Mouse (Mus musculus): ENCODE measurements at regions not wholly inside any gene's neighbourhood (a gene's known extent, or its start where the extent isn't known, plus 50 kb on each side); places are given as distances from the start of the nearest gene placed in this dataset.

DNA sequence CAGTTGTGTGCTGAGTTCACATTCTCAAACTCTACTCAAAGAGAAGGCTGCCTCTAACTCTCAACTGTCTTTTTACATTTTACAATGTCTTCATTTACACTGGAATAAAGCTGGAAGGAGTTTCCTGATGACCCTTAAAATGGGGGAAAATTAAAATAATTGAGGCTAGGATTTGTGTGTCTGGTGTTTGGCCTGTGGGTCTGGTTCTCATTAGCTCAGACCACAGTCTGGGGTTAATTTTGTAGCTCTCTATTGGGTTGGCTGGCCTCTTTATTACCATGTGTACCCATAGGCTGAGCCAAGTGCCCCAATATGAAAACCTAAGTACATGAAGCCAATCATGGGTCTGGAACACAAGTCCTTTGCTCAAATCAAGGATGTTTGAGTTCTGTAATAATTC lies 128.0 kb upstream of the Sox11 start:
- Histone ChIP-seq H3K4me1 (ENCODE audit: control insufficient read depth, insufficient read depth, low read length) (no peaks in the 10 kb centered on the region; the same call in 1 of the 2 replicates), H3K27ac (ENCODE audit: insufficient read depth, low read length) (no peak overlapping the region), H3K4me3 (ENCODE audit: insufficient read depth, low read length) (no peak overlapping the region)
- no peak for TF ChIP-seq POLR2A (IDR thresholded peaks at IDR 0.05; ENCODE audit: extremely low read depth, insufficient read depth, low read length)
- TF ChIP-seq CTCF (IDR thresholded peaks at IDR 0.05; ENCODE audit: extremely low read depth, insufficient read depth, low read length) = no peak

DNA sequence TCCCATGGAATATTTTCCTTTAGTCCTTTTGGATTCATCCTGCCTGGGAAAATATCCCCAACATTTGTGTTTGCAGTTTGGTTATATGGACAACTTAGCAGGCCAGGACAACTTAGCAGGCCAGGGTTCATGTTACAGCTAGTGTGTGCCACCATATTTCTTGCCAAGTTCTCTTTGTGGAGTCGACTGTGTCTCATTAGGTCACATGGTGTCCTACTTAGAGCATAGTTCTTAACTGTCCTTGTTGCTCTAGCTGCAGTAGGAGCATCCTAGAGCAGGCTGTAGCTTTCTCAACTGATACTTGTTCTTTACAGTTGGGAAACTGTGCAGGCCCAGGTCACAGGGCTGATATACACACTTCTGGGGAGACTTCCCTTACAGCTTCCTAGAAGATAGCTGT lies 126.4 kb upstream of the Sox11 start:
- Histone ChIP-seq H3K4me3 (ENCODE audit: insufficient read depth, low read length) (no peak overlapping the region), H3K27ac (ENCODE audit: insufficient read depth, low read length) (no peak overlapping the region), H3K4me1 (ENCODE audit: control insufficient read depth, insufficient read depth, low read length) (no peaks in the 10 kb centered on the region; the same call in 1 of the 2 replicates)
- no peak for TF ChIP-seq POLR2A (IDR thresholded peaks at IDR 0.05; ENCODE audit: extremely low read depth, insufficient read depth, low read length)
- TF ChIP-seq CTCF (IDR thresholded peaks at IDR 0.05; ENCODE audit: extremely low read depth, insufficient read depth, low read length) = no peak

DNA sequence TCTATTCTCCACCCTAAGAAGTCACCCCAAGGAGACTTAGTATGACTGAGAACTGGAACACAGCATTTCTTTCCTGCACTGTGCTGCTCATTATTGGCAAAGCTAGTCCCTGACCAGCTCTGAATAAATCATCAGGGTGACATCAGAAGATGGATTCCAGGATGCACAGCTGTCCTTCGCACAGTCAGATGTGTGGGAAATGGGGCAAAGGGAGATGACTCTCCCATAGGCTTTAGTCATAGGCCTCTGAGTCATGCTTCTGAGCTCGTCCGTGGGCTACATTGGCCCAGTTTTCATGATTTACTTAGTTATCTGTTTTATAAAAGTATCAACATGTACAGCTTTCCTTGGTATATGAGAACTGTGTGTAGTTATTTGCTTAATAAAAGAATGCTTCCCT lies 125.8 kb upstream of the Sox11 start:
- Histone ChIP-seq H3K27ac (ENCODE audit: insufficient read depth, low read length) (no peak overlapping the region), H3K4me1 (ENCODE audit: control insufficient read depth, insufficient read depth, low read length) (no peaks in the 10 kb centered on the region; the same call in 1 of the 2 replicates), H3K4me3 (ENCODE audit: insufficient read depth, low read length) (no peak overlapping the region)
- TF ChIP-seq CTCF (IDR thresholded peaks at IDR 0.05; ENCODE audit: extremely low read depth, insufficient read depth, low read length) (no peak), POLR2A (IDR thresholded peaks at IDR 0.05; ENCODE audit: extremely low read depth, insufficient read depth, low read length) (no peak)

DNA sequence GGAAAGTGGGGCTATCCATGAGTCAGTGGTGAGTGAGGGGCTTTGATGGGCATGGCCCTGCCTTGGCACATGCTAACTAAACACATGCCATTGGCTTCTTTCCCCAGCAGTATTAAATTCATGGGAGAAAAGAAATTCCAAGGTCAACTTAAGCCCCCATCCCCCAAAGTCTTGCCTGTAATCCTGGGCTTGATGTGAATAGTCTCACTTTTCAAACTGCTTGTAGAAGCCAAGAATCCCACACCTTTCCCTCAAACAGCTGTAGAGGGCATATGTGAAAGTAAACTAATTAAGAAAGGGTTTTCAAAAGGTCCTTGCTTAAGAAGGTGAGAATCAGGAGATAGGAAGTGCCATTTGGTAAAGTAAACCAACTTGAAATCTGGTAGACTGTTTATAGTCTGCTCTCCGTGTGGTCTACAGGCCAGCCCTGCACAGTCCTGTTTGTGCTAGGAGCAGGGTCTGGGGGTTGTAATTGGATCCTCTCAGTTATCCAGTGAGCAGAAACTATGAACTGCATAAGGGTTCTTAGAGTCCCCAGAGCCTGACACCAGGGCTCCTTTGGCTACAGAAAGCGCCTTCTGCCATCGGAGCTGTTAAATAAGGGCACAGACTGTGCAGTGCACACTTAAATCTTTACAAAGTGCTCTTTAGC lies 123.3 kb upstream of the Sox11 start:
- Histone ChIP-seq H3K4me3 (ENCODE audit: insufficient read depth, low read length) (no peak overlapping the region), H3K27ac (ENCODE audit: insufficient read depth, low read length) (no peak overlapping the region), H3K4me1 (ENCODE audit: control insufficient read depth, insufficient read depth, low read length) (no peaks in the 10 kb centered on the region; the same call in 1 of the 2 replicates)
- TF ChIP-seq POLR2A (IDR thresholded peaks at IDR 0.05; ENCODE audit: extremely low read depth, insufficient read depth, low read length) = no peak
- no peak for TF ChIP-seq CTCF (IDR thresholded peaks at IDR 0.05; ENCODE audit: extremely low read depth, insufficient read depth, low read length)

DNA sequence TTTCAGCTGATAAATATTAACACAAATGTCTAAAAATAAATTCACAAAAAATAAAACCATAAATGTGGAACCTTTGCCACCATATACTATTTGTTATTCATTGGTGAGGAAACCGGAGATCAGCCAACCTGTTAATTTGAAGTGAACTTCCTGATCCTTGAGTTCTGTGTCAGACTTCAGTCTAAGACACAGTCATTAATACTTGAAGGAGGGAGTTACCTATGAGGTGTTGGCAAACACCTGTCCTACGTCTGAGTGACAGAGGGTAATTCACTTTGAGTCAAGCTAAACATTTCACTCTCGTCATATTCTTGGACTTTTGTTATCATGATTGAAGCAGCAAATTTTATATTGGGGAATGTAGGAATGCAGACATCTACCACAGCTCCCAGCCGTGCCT lies 116.3 kb upstream of the Sox11 start:
- no peak for TF ChIP-seq CTCF (IDR thresholded peaks at IDR 0.05; ENCODE audit: extremely low read depth, insufficient read depth, low read length)
- TF ChIP-seq POLR2A (IDR thresholded peaks at IDR 0.05; ENCODE audit: extremely low read depth, insufficient read depth, low read length) = no peak
- Histone ChIP-seq H3K27ac (ENCODE audit: insufficient read depth, low read length) (no peak overlapping the region), H3K4me3 (ENCODE audit: insufficient read depth, low read length) (no peak overlapping the region)

DNA sequence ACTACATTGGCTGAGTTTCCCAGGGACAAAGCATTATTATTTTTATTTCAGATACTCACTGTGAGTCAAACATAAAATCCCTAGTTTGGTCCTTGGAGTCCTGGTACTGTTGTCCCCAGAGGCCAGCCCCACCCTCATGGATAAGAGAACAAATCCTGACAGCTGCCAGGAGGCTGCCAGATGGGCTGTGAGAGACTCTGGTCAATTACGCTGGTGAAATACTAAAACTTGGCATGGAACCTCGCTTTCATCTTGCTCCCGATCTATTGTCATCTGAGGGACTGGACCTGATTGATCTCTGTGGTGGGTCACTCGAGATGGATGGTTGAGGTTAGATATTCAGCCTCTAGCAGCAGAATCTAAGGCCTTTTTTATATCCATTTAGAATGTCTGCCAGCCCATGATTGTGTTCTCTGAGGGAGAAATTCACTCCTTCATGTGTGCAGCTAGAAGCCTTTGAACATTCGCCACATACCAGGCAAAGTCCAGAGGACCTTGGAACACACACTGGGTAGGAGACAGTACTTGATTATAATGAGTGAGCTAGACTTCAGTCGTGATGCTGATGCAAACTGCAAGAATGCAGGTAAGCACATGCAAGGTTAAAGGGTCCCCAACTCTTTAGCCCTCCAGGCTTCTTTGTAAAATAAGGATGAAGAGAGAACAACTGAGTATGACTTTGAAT lies 95.4 kb upstream of the Sox11 start:
- no peak for TF ChIP-seq POLR2A (IDR thresholded peaks at IDR 0.05; ENCODE audit: extremely low read depth, insufficient read depth, low read length)
- TF ChIP-seq CTCF (IDR thresholded peaks at IDR 0.05; ENCODE audit: extremely low read depth, insufficient read depth, low read length) = no peak
- H3K4me1 ChIP-seq (ENCODE audit: control insufficient read depth, insufficient read depth, low read length) = no peaks in the 10 kb centered on the region
- no peak overlapping the region for H3K27ac ChIP-seq (ENCODE audit: insufficient read depth, low read length)

More for the DNA sequence above, 116.3 kb upstream of the Sox11 start:
- no peaks in the 10 kb centered on the region for H3K4me1 ChIP-seq (ENCODE audit: control insufficient read depth, insufficient read depth, low read length)

DNA sequence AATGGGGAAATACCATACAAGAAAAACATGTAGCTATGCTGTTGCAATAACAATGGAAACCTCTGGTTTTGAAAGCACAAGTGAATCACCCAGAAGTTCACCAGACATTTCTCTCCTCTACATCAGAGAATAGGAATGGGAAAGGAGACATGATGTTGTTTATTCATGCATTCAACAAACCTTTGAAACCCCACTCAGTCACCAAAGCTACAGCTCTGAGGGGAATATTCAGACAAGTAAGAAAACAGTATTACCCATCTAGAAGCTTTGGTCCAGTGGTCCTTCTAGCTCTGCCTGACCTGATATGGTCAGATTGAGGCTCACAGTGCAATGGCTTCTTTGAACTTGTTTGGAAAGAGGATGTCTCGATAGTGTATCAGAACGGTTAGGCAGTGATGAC lies 89.0 kb upstream of the Sox11 start:
- no peaks in the 10 kb centered on the region for H3K4me1 ChIP-seq (ENCODE audit: control insufficient read depth, insufficient read depth, low read length)
- no peak overlapping the region for H3K27ac ChIP-seq (ENCODE audit: insufficient read depth, low read length)
- no peak overlapping the region for H3K4me3 ChIP-seq (ENCODE audit: insufficient read depth, low read length)
- TF ChIP-seq CTCF (IDR thresholded peaks at IDR 0.05; ENCODE audit: extremely low read depth, insufficient read depth, low read length) = no peak

More for the DNA sequence above, 95.4 kb upstream of the Sox11 start:
- no peak overlapping the region for H3K4me3 ChIP-seq (ENCODE audit: insufficient read depth, low read length)

DNA sequence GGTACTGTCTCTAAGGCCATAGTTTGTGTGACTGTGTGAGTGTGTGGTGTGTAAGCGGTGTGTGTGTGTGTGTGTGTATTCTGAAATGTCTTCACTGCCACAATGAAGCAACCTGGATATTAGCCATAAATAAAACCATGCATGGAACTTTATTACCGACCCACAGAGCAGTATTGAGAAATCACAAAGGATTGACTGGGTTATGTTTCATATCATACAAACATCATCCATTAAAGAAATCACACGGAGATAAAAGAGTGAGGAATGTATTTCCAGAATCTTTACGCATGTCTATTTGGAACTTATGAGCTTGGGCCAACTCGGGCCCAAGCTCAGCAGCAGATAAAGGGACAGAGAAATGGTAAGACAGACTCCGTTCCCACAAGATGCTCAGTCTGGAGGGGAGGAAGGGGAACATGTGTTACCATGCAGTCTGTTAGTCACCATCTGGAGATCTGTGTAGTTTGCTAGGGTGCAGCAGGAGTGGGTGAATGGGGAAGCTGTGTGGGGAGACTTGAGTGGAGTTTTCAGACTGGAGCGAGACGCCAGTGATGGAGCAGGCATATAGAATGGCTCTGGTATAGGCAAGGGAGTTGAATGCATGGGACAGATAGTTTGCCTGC lies 75.1 kb upstream of the Sox11 start:
- TF ChIP-seq CTCF (IDR thresholded peaks at IDR 0.05; ENCODE audit: extremely low read depth, insufficient read depth, low read length) = no peak
- no peaks in the 10 kb centered on the region for H3K4me1 ChIP-seq (ENCODE audit: control insufficient read depth, insufficient read depth, low read length)
- H3K27ac ChIP-seq (ENCODE audit: insufficient read depth, low read length) = no peak overlapping the region
- H3K4me3 ChIP-seq (ENCODE audit: insufficient read depth, low read length) = no peak overlapping the region

DNA sequence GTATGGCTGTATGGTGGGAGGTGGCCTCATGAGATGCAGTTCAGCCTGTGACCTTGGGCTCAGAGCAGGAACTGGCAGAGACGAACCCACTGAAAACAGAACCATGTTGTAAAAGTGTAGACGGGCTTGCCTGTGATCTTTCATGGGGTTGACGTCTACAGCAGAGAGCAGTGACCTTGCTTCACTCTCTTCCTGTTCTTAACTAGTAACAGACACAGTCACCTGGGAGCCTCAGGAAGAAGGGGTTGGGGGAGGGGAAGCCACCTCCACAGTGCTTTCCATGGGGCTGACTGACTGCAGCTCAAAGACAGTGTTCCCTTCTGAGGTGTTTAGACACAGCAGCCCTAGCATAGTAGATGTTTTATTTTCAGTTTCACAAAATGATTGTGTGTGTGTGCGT lies 68.2 kb upstream of the Sox11 start:
- no peak overlapping the region for H3K4me3 ChIP-seq (ENCODE audit: insufficient read depth, low read length)
- no peak overlapping the region for H3K27ac ChIP-seq (ENCODE audit: insufficient read depth, low read length)
- H3K4me1 ChIP-seq (ENCODE audit: control insufficient read depth, insufficient read depth, low read length) = no peaks in the 10 kb centered on the region
- TF ChIP-seq CTCF (IDR thresholded peaks at IDR 0.05; ENCODE audit: extremely low read depth, insufficient read depth, low read length) = no peak
- TF ChIP-seq POLR2A (IDR thresholded peaks at IDR 0.05; ENCODE audit: extremely low read depth, insufficient read depth, low read length) = no peak

DNA sequence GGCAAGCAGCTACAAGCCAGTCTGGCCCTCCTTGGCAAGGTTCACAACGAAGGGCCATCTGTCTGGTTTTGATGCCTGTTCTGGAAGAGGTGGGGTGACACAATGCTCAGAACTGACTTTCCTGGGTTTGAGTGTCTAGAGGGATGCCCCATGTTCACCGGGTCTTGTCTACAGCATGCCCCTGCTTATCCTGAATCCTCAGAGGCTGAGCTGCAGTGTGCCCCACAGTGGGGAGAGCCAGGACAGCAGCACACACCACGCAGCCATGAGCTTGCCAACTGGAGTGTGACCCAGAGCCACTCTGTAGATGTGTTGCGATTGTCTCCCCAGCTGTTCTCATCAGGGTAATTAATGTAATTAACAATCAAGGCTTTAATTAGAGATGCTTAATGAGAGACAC lies 66.1 kb upstream of the Sox11 start:
- no peaks in the 10 kb centered on the region for H3K4me1 ChIP-seq (ENCODE audit: control insufficient read depth, insufficient read depth, low read length)
- H3K4me3 ChIP-seq (ENCODE audit: insufficient read depth, low read length) = no peak overlapping the region
- TF ChIP-seq CTCF (IDR thresholded peaks at IDR 0.05; ENCODE audit: extremely low read depth, insufficient read depth, low read length) (no peak), POLR2A (IDR thresholded peaks at IDR 0.05; ENCODE audit: extremely low read depth, insufficient read depth, low read length) (no peak)
- H3K27ac ChIP-seq (ENCODE audit: insufficient read depth, low read length) = no peak overlapping the region

Data from cortical plate, adult 2 months (tissue).